Mouse (Mus musculus): ENCODE results near the gene Med12l.

GRCm38 (mm10) chr3:59128681-59129080 lies 123.1 kb downstream of the Med12l start:
- TF ChIP-seq POLR2A (IDR thresholded peaks at IDR 0.05; ENCODE audit: borderline replicate concordance, insufficient read depth, low read length): no peak
- no peak for TF ChIP-seq CTCF (IDR thresholded peaks at IDR 0.05; ENCODE audit: borderline replicate concordance, insufficient read depth, low read depth, low read length)

All from cerebellum, adult 2 months (tissue).